Mouse (Mus musculus): ENCODE measurements around the gene Fam107b. TPM values are rescaled to one million over a fixed set of nuclear protein-coding genes. Genes with fewer than 3 reads are reported as not detected.
"Not testable (repeated sequence)": the region's sequence is repeated elsewhere in the genome, so short reads cannot be mapped to it uniquely, and the experiment has no call there.

Fam107b gene
- total RNA-seq, 2 experiments from 2014 or later, result 7.7 to 9.3 TPM

GRCm38 (mm10) chr2:3657811-3658730 is 87.8 kb downstream of the Fam107b start:
- no peak for DNase-seq (ENCODE audit: low spot score in 2 of 2)

- no peak for DNase-seq (ENCODE audit: low spot score in 2 of 2)
Observed at GRCm38 (mm10) chr2:3658900-3659299, 88.6 kb downstream of the Fam107b start.

GRCm38 (mm10) chr2:3659300-3659910 is 89.1 kb downstream of the Fam107b start:
- no peak for DNase-seq (ENCODE audit: low spot score in 2 of 2)

GRCm38 (mm10) chr2:3664086-3664485 is 93.8 kb downstream of the Fam107b start:
- no peak for DNase-seq (ENCODE audit: low spot score in 2 of 2)

GRCm38 (mm10) chr2:3668682-3669081 is 98.4 kb downstream of the Fam107b start:
- peak in 1 of 2 experiments; percentile 6 for DNase-seq (ENCODE audit: low spot score in 2 of 2)

GRCm38 (mm10) chr2:3669646-3670045 is 99.4 kb downstream of the Fam107b start:
- DNase-seq (ENCODE audit: low spot score in 2 of 2), result no peak

GRCm38 (mm10) chr2:3672654-3673367 is 102.5 kb downstream of the Fam107b start:
- no peak for DNase-seq (ENCODE audit: low spot score in 2 of 2)

GRCm38 (mm10) chr2:3675481-3675880 is 105.2 kb downstream of the Fam107b start:
- DNase-seq (ENCODE audit: low spot score in 2 of 2), result no peak

GRCm38 (mm10) chr2:3682699-3683098 is 112.4 kb downstream of the Fam107b start:
- DNase-seq (ENCODE audit: low spot score in 2 of 2), result no peak

- DNase-seq (ENCODE audit: low spot score in 2 of 2), result no peak
Observed at GRCm38 (mm10) chr2:3683343-3683742, 113.1 kb downstream of the Fam107b start.

GRCm38 (mm10) chr2:3683751-3684229 is 113.5 kb downstream of the Fam107b start:
- DNase-seq (ENCODE audit: low spot score in 2 of 2), result no peak

- DNase-seq (ENCODE audit: low spot score in 2 of 2), result no peak
Observed at GRCm38 (mm10) chr2:3690221-3690620, 119.9 kb downstream of the Fam107b start.

GRCm38 (mm10) chr2:3692833-3693232 is 122.5 kb downstream of the Fam107b start:
- DNase-seq (ENCODE audit: low spot score in 2 of 2), result no peak

GRCm38 (mm10) chr2:3695900-3696299 is 125.6 kb downstream of the Fam107b start:
- no peak for DNase-seq (ENCODE audit: low spot score in 2 of 2)

GRCm38 (mm10) chr2:3700368-3700767 is 130.1 kb downstream of the Fam107b start:
- DNase-seq (ENCODE audit: low spot score in 2 of 2), result no peak

GRCm38 (mm10) chr2:3702640-3703190 is 132.4 kb downstream of the Fam107b start:
- no peak for DNase-seq (ENCODE audit: low spot score in 2 of 2)

- no peak for DNase-seq (ENCODE audit: low spot score in 2 of 2)
Observed at GRCm38 (mm10) chr2:3703806-3704205, 133.5 kb downstream of the Fam107b start.

GRCm38 (mm10) chr2:3704311-3705162 is 134.2 kb downstream of the Fam107b start:
- no peak for DNase-seq (ENCODE audit: low spot score in 2 of 2)

- DNase-seq (ENCODE audit: low spot score in 2 of 2), result not testable (repeated sequence)
Observed at GRCm38 (mm10) chr2:3705283-3705682, 135.0 kb downstream of the Fam107b start.

- DNase-seq (ENCODE audit: low spot score in 2 of 2), result no peak
Observed at GRCm38 (mm10) chr2:3707236-3707635, 136.9 kb downstream of the Fam107b start.

Measured in left cerebral cortex, adult 18-20 months (tissue).